9 mouse cellular contexts compared by ENCODE assay signal in the genomic region with DNA sequence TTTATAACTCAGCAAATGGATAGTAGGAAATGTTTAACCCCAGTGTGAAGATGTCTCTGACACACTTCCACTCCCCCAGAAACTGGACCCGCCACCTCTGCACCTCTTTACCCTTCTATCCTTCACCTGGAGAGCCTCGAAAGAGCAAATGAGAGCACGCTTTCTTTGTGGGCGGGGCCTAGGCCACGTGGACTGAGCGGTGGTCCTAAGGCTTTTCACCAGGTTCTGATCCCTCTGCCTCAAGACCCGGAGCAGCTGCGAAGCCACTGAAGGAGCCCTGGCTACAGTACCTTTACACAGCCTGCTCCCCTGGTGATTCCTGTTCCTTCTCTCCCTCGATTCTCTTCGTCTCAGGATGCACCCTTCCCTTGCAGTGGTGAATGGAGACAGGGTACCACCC. TPM values are rescaled to one million over a fixed set of nuclear protein-coding genes. Genes with fewer than 3 reads are reported as not detected.
DNase-seq lines count a peak whose midpoint lies in the region; ATAC-seq and TF ChIP-seq lines count a peak whose summit lies in the region.
"Had no signal": no experiment of that assay in that cellular context is flagged by ENCODE, and none has a peak within 500 bp of the region (broad histone marks: within the 10 kb centered on the region; RNA-seq: fewer than 3 reads in every experiment).

No protein-coding gene starts in this region.

- H3K27me3 ChIP-seq in embryonic facial prominence, embryonic 13.5 days, result peaks cover 58% of the 10 kb centered on the region
- H3K27me3 ChIP-seq in hindbrain, embryonic 12.5 days, result peaks cover 22% of the 10 kb centered on the region
- no peaks in the 10 kb centered on the region for H3K27me3 ChIP-seq in midbrain, postnatal 0 days (ENCODE audit: insufficient read depth, low read length)

- 22% methylated on average over 10 of the region's 10 CpGs for WGBS in embryonic facial prominence, embryonic 13.5 days
- 19% methylated on average over 10 of the region's 10 CpGs for WGBS in hindbrain, embryonic 12.5 days
- WGBS in midbrain, postnatal 0 days, result 12% methylated on average over 10 of the region's 10 CpGs

- H3K9ac ChIP-seq in embryonic facial prominence, embryonic 13.5 days, result no peak overlapping the region
- peak overlapping the region; percentile 90 for H3K9ac ChIP-seq in hindbrain, embryonic 12.5 days
- H3K9ac ChIP-seq in midbrain, postnatal 0 days (replicated peaks; ENCODE audit: low read length, poor library complexity, severe bottlenecking), result no peak overlapping the region; the same call in 1 of the 2 replicates
- H3K9ac ChIP-seq: liver, embryonic 14.5 days; stomach, embryonic 15.5 days had no signal

- no peak for ATAC-seq in embryonic facial prominence, embryonic 13.5 days (ENCODE audit: insufficient number of reproducible peaks, insufficient read depth, low FRiP score, low TSS enrichment, low read depth)
- no peak for ATAC-seq in hindbrain, embryonic 12.5 days (ENCODE audit: low FRiP score)
- ATAC-seq in midbrain, postnatal 0 days (ENCODE audit: low FRiP score), result no peak

- no peak overlapping the region for H3K27ac ChIP-seq in layer of hippocampus, adult 2 months
- no peak overlapping the region for H3K27ac ChIP-seq in embryonic facial prominence, embryonic 13.5 days
- peak overlapping the region; percentile 70; the same call in 1 of the 2 replicates for H3K27ac ChIP-seq in hindbrain, embryonic 12.5 days
- peak overlapping the region; percentile 55; the same call in 1 of the 2 replicates for H3K27ac ChIP-seq in midbrain, postnatal 0 days (ENCODE audit: low read depth, low read length)
- H3K27ac ChIP-seq: liver, embryonic 14.5 days; stomach, embryonic 15.5 days had no signal

- H3K4me1 ChIP-seq in embryonic facial prominence, embryonic 13.5 days, result peaks cover 41% of the 10 kb centered on the region
- peaks cover 37% of the 10 kb centered on the region for H3K4me1 ChIP-seq in hindbrain, embryonic 12.5 days
- H3K4me1 ChIP-seq in midbrain, postnatal 0 days (ENCODE audit: insufficient read depth, low read length), result peaks cover 25% of the 10 kb centered on the region

- H3K4me2 ChIP-seq in embryonic facial prominence, embryonic 13.5 days, result peak overlapping the region; percentile 94
- peak overlapping the region; percentile 64 for H3K4me2 ChIP-seq in hindbrain, embryonic 12.5 days (replicated peaks)
- H3K4me2 ChIP-seq in midbrain, postnatal 0 days (ENCODE audit: low read depth, low read length, poor library complexity, severe bottlenecking), result peak overlapping the region; percentile 93

- H3K36me3 ChIP-seq in embryonic facial prominence, embryonic 13.5 days, result no peaks in the 10 kb centered on the region
- peaks cover 35% of the 10 kb centered on the region for H3K36me3 ChIP-seq in hindbrain, embryonic 12.5 days
- H3K36me3 ChIP-seq in midbrain, postnatal 0 days (ENCODE audit: insufficient read depth, low read length), result no peaks in the 10 kb centered on the region
- H3K36me3 ChIP-seq: stomach, embryonic 15.5 days had no signal

- no peak for DNase-seq in layer of hippocampus, adult 2 months (ENCODE audit: low spot score in 2 of 2)
- DNase-seq in layer of hippocampus, adult 11-12 months (ENCODE audit: low spot score), result no peak
- no peak for DNase-seq in midbrain, postnatal 0 days (ENCODE audit: low spot score)
- no peak for DNase-seq in right cerebral cortex, postnatal 25 days
- DNase-seq in frontal cortex, postnatal 36 days (ENCODE audit: low spot score in 2 of 2), result no peak

- H3K4me3 ChIP-seq in layer of hippocampus, adult 2 months, result peak overlapping the region; percentile 30; the same call in 1 of the 2 replicates
- H3K4me3 ChIP-seq in embryonic facial prominence, embryonic 13.5 days, result peak overlapping the region; percentile 71; the same call in 1 of the 2 replicates
- H3K4me3 ChIP-seq in hindbrain, embryonic 12.5 days, result peak overlapping the region; percentile 58
- H3K4me3 ChIP-seq in midbrain, postnatal 0 days (ENCODE audit: low read depth, low read length), result peak overlapping the region; percentile 70

- TF ChIP-seq CTCF in layer of hippocampus, adult 2 months (conservative IDR thresholded peaks at IDR 0.05), result no peak
- no peak for TF ChIP-seq CTCF in midbrain, postnatal 0 days (IDR thresholded peaks at IDR 0.05)

- H3K9me3 ChIP-seq in embryonic facial prominence, embryonic 13.5 days, result no peaks in the 10 kb centered on the region
- H3K9me3 ChIP-seq in hindbrain, embryonic 12.5 days (replicated peaks), result no peaks in the 10 kb centered on the region
- no peaks in the 10 kb centered on the region for H3K9me3 ChIP-seq in midbrain, postnatal 0 days (ENCODE audit: low read length)
- H3K9me3 ChIP-seq: stomach, embryonic 15.5 days had no signal

RNA-seq across cellular contexts. Expression of gene Mapk11, which starts 2.0 kb away (rescaled TPM):
- 10 to 100 TPM; 21.6 to 25.8 TPM for total RNA-seq in layer of hippocampus, adult 2 months (2021)
- polyA plus RNA-seq in embryonic facial prominence, embryonic 13.5 days (2015; fragmentation: Nextera tagmentation; extraction: Ambion mirVana), result 13.3 and 13.5 TPM in 2 replicates
- 39.0 and 41.9 TPM in 2 replicates for polyA plus RNA-seq in hindbrain, embryonic 12.5 days (2016; fragmentation: Nextera tagmentation; extraction: Ambion mirVana)
- total RNA-seq in midbrain, postnatal 0 days (2014; rRNA removed), result 26.9 and 34.8 TPM in 2 replicates
- 18.9 and 19.3 TPM in 2 replicates for polyA plus RNA-seq in midbrain, postnatal 0 days (2015; fragmentation: Nextera tagmentation; extraction: Ambion mirVana)

RNA-seq across cellular contexts. Expression of gene Mapk12, which starts 7.0 kb away (rescaled TPM):
- total RNA-seq in layer of hippocampus, adult 2 months (2021), result 1 to 10 TPM; 4.4 to 5.6 TPM
- 4.6 and 4.7 TPM in 2 replicates for polyA plus RNA-seq in embryonic facial prominence, embryonic 13.5 days (2015; fragmentation: Nextera tagmentation; extraction: Ambion mirVana)
- 10.0 and 11.4 TPM in 2 replicates for polyA plus RNA-seq in hindbrain, embryonic 12.5 days (2016; fragmentation: Nextera tagmentation; extraction: Ambion mirVana)
- total RNA-seq in midbrain, postnatal 0 days (2014; rRNA removed), result 1.5 and 4.7 TPM in 2 replicates
- polyA plus RNA-seq in midbrain, postnatal 0 days (2015; fragmentation: Nextera tagmentation; extraction: Ambion mirVana), result 2.0 and 3.2 TPM in 2 replicates

RNA-seq across cellular contexts. Expression of gene Hdac10, which starts 19.0 kb away (rescaled TPM):
- 10 to 100 TPM; 16.3 to 17.9 TPM for total RNA-seq in layer of hippocampus, adult 2 months (2021)
- 19.5 and 19.6 TPM in 2 replicates for polyA plus RNA-seq in embryonic facial prominence, embryonic 13.5 days (2015; fragmentation: Nextera tagmentation; extraction: Ambion mirVana)
- polyA plus RNA-seq in hindbrain, embryonic 12.5 days (2016; fragmentation: Nextera tagmentation; extraction: Ambion mirVana), result 18.8 and 22.0 TPM in 2 replicates
- 24.4 and 26.4 TPM in 2 replicates for total RNA-seq in midbrain, postnatal 0 days (2014; rRNA removed)
- polyA plus RNA-seq in midbrain, postnatal 0 days (2015; fragmentation: Nextera tagmentation; extraction: Ambion mirVana), result 24.5 and 25.6 TPM in 2 replicates

RNA-seq across cellular contexts. Expression of gene Tubgcp6, which starts 24.5 kb away (rescaled TPM):
- total RNA-seq in layer of hippocampus, adult 2 months (2021), result 10 to 100 TPM; 31.0 to 31.5 TPM
- 17.0 and 18.0 TPM in 2 replicates for polyA plus RNA-seq in embryonic facial prominence, embryonic 13.5 days (2015; fragmentation: Nextera tagmentation; extraction: Ambion mirVana)
- 22.3 and 22.8 TPM in 2 replicates for polyA plus RNA-seq in hindbrain, embryonic 12.5 days (2016; fragmentation: Nextera tagmentation; extraction: Ambion mirVana)
- 46.1 and 68.0 TPM in 2 replicates for total RNA-seq in midbrain, postnatal 0 days (2014; rRNA removed)
- 10.8 and 11.0 TPM in 2 replicates for polyA plus RNA-seq in midbrain, postnatal 0 days (2015; fragmentation: Nextera tagmentation; extraction: Ambion mirVana)

RNA-seq across cellular contexts. Expression of gene Plxnb2, which starts 33.1 kb away (rescaled TPM):
- total RNA-seq in layer of hippocampus, adult 2 months (2021), result 10 to 100 TPM; 49.7 to 59.1 TPM
- 130 and 157 TPM in 2 replicates for polyA plus RNA-seq in embryonic facial prominence, embryonic 13.5 days (2015; fragmentation: Nextera tagmentation; extraction: Ambion mirVana)
- 167 and 169 TPM in 2 replicates for polyA plus RNA-seq in hindbrain, embryonic 12.5 days (2016; fragmentation: Nextera tagmentation; extraction: Ambion mirVana)
- 153 and 199 TPM in 2 replicates for total RNA-seq in midbrain, postnatal 0 days (2014; rRNA removed)
- polyA plus RNA-seq in midbrain, postnatal 0 days (2015; fragmentation: Nextera tagmentation; extraction: Ambion mirVana), result 46.8 and 50.4 TPM in 2 replicates

Comparison
In these comparisons a context has a peak if more than half of its experiments do, and no peak if none do; other contexts are left out.
1. H3K27ac ChIP-seq: peak in hindbrain, embryonic 12.5 days (single experiment) and midbrain, postnatal 0 days (single experiment); none in layer of hippocampus, adult 2 months (single experiment) and embryonic facial prominence, embryonic 13.5 days (single experiment).
2. Peak in every context shown above with its lines, with median percentiles within 50 percentile points of each other: H3K4me3 ChIP-seq and H3K4me2 ChIP-seq.